Mouse (Mus musculus): ENCODE results near the gene 2900011O08Rik.
"Not testable (repeated sequence)": the region's sequence is repeated elsewhere in the genome, so short reads cannot be mapped to it uniquely, and the experiment has no call there.

Gene 2900011O08Rik

GRCm38 (mm10) chr16:14059118-14059854 lies 72.9 kb downstream of the 2900011O08Rik start:
- in situ Hi-C loops (cut with MboI, MseI) = no loop called here

GRCm38 (mm10) chr16:14059869-14060268 lies 73.5 kb downstream of the 2900011O08Rik start:
- in situ Hi-C loops (cut with MboI, MseI) = no loop called here

- in situ Hi-C loops (cut with MboI, MseI) = not testable (repeated sequence)
Measured at GRCm38 (mm10) chr16:14066571-14066970, 80.2 kb downstream of the 2900011O08Rik start.

DNA sequence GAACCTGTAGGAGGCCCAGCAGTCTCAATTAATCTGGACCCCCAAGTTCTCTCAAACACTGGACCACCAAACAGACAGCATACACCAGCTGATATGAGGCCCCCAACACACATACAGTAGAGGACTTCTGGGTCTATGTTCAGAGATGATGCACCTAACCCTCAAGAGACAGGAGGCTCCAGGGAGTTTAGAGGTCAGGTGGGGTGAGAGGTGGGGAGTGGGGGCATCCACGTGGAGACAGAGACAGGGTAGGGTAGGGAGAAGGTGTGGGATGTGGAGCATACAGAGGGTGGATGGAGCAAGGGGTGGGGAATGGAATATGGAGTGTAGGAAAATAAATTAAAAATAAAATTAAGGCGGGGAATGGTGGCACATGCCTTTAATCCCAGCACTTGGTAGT lies 82.3 kb downstream of the 2900011O08Rik start:
- in situ Hi-C loops (cut with MboI, MseI) = not testable (repeated sequence)

DNA sequence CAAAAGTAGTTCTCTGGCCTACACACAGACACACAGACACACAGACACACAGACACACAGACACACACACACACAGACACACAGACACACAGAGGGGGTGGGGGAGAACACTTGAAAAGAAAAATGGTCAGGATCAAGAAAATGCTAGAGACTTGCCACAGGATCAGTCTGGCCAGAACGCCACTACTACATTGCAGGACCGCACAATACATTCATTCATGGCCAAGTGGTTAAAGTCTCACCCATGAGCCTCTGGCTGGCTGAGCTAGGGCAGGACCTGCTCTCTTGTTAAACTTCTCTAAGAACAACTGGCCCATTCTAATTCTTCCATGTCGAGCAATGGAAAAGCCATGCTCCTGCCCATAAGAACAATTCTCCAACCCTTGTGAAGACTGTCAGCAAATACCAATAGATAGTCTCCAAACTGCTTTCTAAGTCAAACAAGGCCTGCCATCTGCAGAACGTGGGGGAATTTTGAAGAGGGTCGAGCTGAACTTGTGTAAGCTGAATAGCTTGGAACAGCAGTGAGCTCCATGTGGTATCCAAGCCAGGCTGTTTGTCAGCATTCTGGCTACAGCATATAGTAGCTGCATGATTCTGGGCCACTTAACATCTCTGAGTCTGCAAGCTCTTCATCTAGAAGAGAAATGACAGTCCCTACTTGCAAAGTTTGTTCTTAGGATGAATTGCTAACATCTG lies 84.2 kb downstream of the 2900011O08Rik start:
- in situ Hi-C loops (cut with MboI, MseI) = no loop called here

DNA sequence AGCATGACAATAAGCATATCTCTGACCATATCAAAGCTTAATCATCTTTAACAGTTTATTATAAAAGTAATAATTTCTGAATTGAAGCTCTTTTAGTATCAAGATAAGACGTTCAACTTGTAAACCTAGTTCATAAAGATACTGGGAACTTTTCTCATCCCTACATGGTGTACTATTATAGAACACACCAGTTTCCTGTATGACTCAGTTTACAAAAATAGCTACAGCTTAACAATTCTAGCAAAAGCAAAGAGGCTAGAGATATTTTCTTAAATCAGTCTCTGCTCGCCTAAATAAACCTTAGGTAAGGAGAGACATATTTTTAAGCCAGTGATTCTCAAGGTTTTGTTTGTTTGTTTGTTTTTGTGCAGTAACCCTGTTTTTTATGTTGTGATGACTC lies 96.5 kb downstream of the 2900011O08Rik start:
- in situ Hi-C loops (cut with MboI, MseI) = no loop called here

- in situ Hi-C loops (cut with MboI, MseI) = no loop called here
Measured at GRCm38 (mm10) chr16:14088249-14088648, 101.8 kb downstream of the 2900011O08Rik start.

DNA sequence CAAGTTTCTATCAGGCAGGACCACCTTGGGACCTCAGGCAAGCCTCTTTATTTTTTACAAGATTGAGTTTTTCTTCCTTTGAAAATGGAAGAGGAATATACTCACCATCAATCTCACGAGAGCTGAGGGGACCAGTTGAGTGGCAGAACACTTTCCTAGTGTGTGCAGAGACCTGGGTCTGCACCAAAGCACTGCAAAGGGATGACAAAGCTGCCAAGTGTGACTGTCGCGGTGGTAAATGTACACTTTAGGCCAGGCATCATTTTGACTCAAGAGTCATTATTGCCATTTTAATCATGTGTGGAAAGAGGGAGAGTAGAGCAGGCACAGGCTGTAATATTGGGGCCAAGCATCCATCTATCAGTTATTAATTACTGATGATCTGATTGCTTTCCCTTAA lies 102.9 kb downstream of the 2900011O08Rik start:
- in situ Hi-C loops (cut with MboI, MseI) = no loop called here

- in situ Hi-C loops (cut with MboI, MseI) = no loop called here
Measured at GRCm38 (mm10) chr16:14091771-14092170, 105.4 kb downstream of the 2900011O08Rik start.

GRCm38 (mm10) chr16:14105891-14106290 lies 119.5 kb downstream of the 2900011O08Rik start:
- in situ Hi-C loops (cut with MboI, MseI) = no loop called here

DNA sequence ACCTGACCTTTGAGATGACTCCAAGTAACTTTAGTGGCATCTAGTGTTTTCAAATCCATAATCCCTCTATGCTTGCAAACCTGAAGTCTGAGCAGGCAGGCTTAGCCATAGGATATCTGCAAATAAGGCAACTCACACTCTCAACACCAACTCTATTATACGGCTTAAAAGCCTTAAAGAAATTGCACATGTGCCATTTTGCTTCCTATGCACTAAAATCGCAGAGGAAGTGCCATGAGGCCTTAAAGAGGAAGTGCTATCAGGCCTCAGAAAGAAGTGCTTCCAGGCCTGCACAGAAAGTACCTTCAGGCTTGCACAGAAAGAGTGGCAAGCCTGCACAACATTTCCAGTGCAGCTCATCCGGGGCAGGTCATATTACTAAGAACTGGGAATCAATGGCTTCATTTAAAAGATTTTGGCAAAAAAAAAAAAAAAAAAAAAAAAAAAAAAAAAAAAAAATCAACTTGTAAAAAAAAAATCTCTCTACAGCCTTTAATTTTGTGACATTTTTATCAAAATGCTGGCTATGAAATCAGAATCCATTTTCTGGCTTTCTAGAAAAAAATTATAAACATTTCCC lies 123.3 kb downstream of the 2900011O08Rik start:
- in situ Hi-C loops (cut with MboI, MseI) = no loop called here

DNA sequence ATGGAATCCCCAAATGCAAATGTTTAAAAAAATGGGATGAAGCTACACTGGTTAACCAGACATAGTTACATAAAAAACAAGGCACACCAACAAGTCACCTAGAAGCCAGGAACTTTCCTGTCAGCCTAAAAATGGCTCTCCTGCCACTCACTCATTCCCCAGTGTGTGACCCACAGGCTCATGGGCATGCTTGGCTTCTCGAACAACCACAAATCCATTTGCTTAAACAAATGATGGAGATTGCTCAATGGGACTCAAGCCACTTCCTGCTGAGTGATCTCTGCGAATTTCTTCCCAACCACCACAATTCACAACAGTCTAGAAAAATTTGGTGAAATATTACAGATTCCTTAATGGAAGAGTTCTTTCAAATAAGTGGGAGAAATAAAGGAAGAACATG lies 124.5 kb downstream of the 2900011O08Rik start:
- in situ Hi-C loops (cut with MboI, MseI) = no loop called here

GRCm38 (mm10) chr16:14112133-14112532 lies 125.7 kb downstream of the 2900011O08Rik start:
- in situ Hi-C loops (cut with MboI, MseI) = no loop called here

- in situ Hi-C loops (cut with MboI, MseI) = no loop called here
Measured at GRCm38 (mm10) chr16:14112742-14113141, 126.3 kb downstream of the 2900011O08Rik start.

GRCm38 (mm10) chr16:14117299-14117698 lies 130.9 kb downstream of the 2900011O08Rik start:
- in situ Hi-C loops (cut with MboI, MseI) = no loop called here

- in situ Hi-C loops (cut with MboI, MseI) = no loop called here
Measured at GRCm38 (mm10) chr16:14120941-14121340, 134.5 kb downstream of the 2900011O08Rik start.

DNA sequence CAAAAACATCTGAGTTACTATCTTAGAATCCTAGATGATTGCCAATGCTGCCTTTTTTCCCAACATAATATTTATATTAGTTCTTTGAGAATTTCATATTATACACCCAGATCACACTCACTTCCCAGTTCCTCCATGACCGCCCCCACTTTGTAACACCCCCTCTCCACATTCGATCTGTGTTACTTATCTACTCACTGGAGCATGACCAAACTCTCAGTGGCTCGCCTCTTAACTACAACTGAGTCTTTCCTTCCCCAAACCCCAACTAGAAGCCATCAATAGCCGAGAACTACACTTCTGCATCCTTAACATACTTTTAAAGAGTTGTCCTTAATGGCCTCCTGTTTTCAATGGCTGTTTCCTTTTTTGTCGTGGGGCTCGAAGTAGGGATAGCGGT lies 135.2 kb downstream of the 2900011O08Rik start:
- in situ Hi-C loops (cut with MboI, MseI) = no loop called here

- in situ Hi-C loops (cut with MboI, MseI) = no loop called here
Measured at GRCm38 (mm10) chr16:14122586-14122985, 136.2 kb downstream of the 2900011O08Rik start.

DNA sequence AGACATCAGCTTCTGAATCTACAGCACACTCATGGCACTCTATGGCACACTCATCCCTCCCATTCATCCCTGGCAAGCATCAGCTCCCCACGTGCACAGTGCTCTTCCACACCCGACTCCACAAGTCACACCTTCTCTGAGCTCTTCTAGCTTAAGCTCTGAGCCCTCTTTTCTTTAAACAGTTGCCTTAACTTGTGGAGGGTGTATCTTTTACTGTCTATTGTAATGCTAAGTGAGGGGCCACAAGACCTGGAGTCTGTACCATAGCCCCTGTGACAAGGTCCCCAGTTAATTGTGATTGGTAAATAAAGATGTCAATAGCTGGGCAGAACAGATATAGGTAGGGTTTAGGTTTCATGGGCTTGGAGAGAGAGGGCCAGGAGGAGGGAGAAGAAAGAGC lies 137.5 kb downstream of the 2900011O08Rik start:
- in situ Hi-C loops (cut with MboI, MseI) = no loop called here

GRCm38 (mm10) chr16:14124709-14125108 lies 138.3 kb downstream of the 2900011O08Rik start:
- in situ Hi-C loops (cut with MboI, MseI) = no loop called here

DNA sequence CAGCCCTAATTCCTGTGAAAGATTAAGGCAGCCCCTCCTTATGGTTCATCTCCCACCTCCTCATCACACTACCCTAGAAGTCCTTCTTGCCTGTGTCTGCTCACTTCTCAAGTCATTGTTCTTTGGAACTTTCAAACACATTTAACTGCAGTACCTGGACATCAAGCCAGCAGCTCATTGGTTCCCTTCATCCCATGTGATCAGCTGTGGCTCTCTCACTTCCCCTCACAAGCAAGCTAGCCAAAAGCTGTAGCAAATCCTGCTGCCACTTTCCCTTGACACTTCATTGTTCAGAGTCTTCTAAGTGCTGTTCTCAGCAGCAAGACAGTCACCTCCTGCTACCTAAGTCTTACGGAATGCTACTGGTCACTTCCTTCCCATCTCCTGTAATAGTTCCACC lies 138.8 kb downstream of the 2900011O08Rik start:
- in situ Hi-C loops (cut with MboI, MseI) = no loop called here

- in situ Hi-C loops (cut with MboI, MseI) = no loop called here
Measured at GRCm38 (mm10) chr16:14128977-14129376, 142.6 kb downstream of the 2900011O08Rik start.

DNA sequence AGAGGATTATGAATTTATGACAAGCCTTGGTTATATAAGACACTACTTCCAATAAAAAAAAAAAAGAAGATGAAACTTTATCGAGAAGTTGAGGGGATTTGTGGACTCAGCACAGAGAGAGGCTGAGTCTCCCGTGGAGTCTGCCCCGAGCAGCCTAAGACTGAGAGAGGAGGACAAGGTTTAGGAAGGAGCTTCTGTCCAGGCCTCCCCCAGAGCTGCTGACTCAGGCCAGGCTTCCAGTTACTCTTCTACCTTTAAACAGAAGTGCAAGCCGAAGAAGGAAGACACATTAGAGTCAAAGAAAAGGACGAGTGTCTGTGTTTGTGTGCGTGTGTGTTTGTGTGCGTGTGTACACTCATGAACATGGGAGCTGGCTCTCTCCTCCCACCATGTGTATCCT lies 144.4 kb downstream of the 2900011O08Rik start:
- in situ Hi-C loops (cut with MboI, MseI) = no loop called here
